Mouse (Mus musculus) midbrain, embryonic 10.5 days (tissue): Measurements from ENCODE around the gene Noxa1. TPM values are rescaled to one million over a fixed set of nuclear protein-coding genes. Genes with fewer than 3 reads are reported as not detected.

ENCODE experiments used
- DNase-seq: peaks from one replicate; pipeline ENCODE4 v3.0.0-alpha.2; 2017; ENCODE audit warnings: low spot score
- H3K27ac ChIP-seq: fragments of 300-500 bp; sonication (generic); replicated peaks from 2 replicates; pipeline ENCODE4 v1.5.1; 2016; ENCODE audit warnings: mild to moderate bottlenecking
- H3K27me3 ChIP-seq: fragments of 300-500 bp; sonication (generic); 2 replicates; pipeline ENCODE4 v1.6.1; 2016; ENCODE audit warnings: low read depth, mild to moderate bottlenecking; ENCODE audit not compliant: poor library complexity, severe bottlenecking
- H3K36me3 ChIP-seq: fragments of 300-500 bp; sonication (generic); 2 replicates; pipeline ENCODE4 v1.6.1; 2016; ENCODE audit warnings: mild to moderate bottlenecking, moderate library complexity
- H3K4me1 ChIP-seq: fragments of 300-500 bp; sonication (generic); 2 replicates; pipeline ENCODE4 v1.6.1; 2016
- H3K4me3 ChIP-seq: fragments of 300-500 bp; sonication (generic); 2 replicates; pipeline ENCODE4 v1.5.1; 2016; ENCODE audit warnings: mild to moderate bottlenecking, moderate library complexity
- H3K9me3 ChIP-seq: fragments of 300-500 bp; sonication (generic); replicated peaks from 2 replicates; pipeline ENCODE4 v1.6.1; 2016; ENCODE audit warnings: mild to moderate bottlenecking
- WGBS: fragments of 180-500 bp; shearing (Covaris S2); methylation state at CpG from one replicate; pipeline ENCODE4 v1.1.7; 2016; 5-methylcytosine and 5-hydroxymethylcytosine counted together
- polyA plus RNA-seq: library from polyadenylated mRNA; unstranded; fragments of >200 nt; fragmentation: Nextera tagmentation; extraction: Ambion mirVana; gene quantifications from 2 replicates; pipeline ENCODE4 v1.2.1, GENCODE M21; 2016

Gene Noxa1
- polyA plus RNA-seq, 1 experiment from 2014 or later = not detected

DNA sequence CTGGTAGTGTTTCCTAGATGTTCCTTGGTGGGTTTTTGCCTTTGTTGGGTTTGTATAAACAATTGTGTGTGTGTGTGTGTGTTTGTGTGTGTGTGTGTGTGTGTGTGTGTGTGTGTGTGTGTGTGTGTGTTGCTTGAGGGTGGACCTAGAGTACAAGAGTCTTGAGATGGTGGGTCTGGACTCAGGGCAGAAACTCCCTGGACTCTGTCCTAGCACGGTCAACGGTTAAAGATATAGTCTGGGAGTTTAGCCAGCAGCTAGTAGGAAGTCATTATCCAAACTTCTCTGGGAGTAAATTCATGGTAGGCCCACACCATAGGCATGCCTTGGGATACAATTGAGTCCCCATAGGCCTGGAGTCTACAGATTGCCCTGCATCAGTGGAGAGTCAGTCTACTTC is 7.1 kb downstream of the Noxa1 start:
- no peak for DNase-seq
- Histone ChIP-seq H3K4me3 (no peak overlapping the region), H3K27me3 (peaks cover 13% of the 10 kb centered on the region), H3K4me1 (no peaks in the 10 kb centered on the region), H3K9me3 (no peaks in the 10 kb centered on the region), H3K36me3 (no peaks in the 10 kb centered on the region), H3K27ac (no peak overlapping the region)
- WGBS = 100% methylated on average over 2 of the region's 2 CpGs

DNA sequence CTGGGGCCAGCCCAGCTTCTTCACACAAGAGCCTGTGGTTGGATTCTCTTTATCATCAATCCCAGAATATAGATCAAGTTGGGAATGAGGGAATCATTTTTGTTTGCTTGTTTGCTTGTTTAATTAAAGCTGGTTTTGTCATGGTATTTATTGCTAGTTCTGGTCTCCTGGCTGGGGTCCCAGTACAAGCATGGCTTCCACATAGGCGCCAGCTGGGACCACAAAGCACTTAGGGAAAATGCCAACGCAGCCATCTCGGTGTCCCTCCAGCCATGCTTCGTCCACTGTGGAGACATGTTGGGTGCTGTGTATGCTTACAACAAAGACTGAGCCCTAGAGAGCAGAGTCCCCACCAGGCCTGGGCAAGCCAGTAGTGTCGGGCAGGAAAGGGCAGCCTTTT is 9.4 kb downstream of the Noxa1 start:
- Histone ChIP-seq H3K27ac (no peak overlapping the region), H3K4me3 (no peak overlapping the region), H3K4me1 (no peaks in the 10 kb centered on the region), H3K9me3 (no peaks in the 10 kb centered on the region), H3K36me3 (no peaks in the 10 kb centered on the region), H3K27me3 (no peaks in the 10 kb centered on the region)
- WGBS = 94% methylated on average over 5 of the region's 5 CpGs
- DNase-seq = no peak

DNA sequence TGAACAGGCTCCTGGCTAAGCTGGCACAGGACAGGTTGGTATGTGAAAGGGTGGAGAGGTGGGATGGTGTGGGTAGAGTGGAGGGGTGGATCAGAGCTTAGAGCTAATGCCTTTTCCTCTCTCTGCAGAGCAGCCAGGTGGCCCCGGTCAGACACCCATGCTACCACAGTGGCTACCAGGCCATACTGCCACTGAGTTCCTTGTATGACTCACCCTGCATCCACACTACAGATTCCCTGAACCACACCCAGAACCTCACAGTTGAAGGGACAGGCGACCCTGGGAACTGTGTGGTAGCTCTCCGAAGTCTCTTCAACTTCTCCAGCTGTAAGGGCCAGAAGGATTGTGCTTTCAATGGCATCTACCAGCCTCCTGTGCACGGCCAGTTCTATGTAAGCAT is 11.3 kb downstream of the Noxa1 start:
- Histone ChIP-seq H3K27ac (no peak overlapping the region), H3K9me3 (no peaks in the 10 kb centered on the region), H3K4me3 (no peak overlapping the region), H3K4me1 (no peaks in the 10 kb centered on the region), H3K27me3 (no peaks in the 10 kb centered on the region), H3K36me3 (no peaks in the 10 kb centered on the region)
- no peak for DNase-seq
- WGBS = 82% methylated on average over 4 of the region's 4 CpGs

DNA sequence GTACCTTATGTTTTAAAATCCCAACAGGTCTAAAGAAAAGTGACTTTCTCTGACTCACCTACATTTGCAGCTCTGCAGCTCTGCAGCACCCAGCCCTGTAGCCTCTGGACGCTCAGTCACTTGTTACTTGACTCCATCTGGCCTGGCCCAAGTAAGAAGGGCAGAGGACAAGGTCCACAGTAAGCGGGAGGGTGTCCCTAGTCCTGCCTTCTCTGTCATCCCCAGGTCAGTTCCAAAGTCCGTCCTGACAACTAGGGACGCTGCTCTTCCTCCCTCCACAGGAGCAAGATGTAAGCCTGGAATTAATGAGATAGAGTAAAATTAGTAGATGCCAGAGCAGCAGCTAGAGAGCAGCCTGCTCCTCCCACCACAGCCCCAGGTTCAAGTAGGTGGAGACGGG is 14.9 kb downstream of the Noxa1 start, which contains the start of gene Entpd8:
Gene Entpd8, plus strand, starts transcription at position 229 of the 400 bp plus-strand sequence.
- Histone ChIP-seq H3K27me3 (no peaks in the 10 kb centered on the region), H3K4me3 (no peak within 1 kb of the TSS), H3K27ac (no peak within 1 kb of the TSS), H3K36me3 (no peaks in the 10 kb centered on the region), H3K9me3 (no peaks in the 10 kb centered on the region), H3K4me1 (no peaks in the 10 kb centered on the region; the same call in 1 of the 2 replicates)
- no peak for DNase-seq
- 69% methylated on average over 5 of the region's 5 CpGs for WGBS

DNA sequence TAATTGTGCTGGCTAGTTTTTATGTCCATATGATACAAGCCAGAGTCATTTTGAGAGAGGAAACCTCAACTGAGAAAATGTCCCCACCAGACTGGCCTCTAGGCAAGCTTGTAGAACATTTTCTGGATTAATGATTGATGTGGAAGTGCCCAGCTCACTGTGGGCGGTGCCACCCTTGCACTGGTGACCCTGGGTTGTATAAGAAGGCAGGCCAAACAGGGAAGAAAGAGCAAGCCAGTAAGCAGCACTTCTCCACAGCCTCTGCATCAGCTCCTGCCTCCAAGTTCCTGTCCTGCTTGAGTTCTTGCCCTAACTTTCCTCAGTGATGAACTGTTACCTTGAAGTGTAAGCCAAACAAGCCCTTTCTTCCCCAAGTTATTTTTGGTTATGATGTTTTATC is 16.0 kb downstream of the Noxa1 start:
- no peaks in the 10 kb centered on the region; the same call in 1 of the 2 replicates for H3K4me1 ChIP-seq
- no peaks in the 10 kb centered on the region for H3K27me3 ChIP-seq
- H3K36me3 ChIP-seq = no peaks in the 10 kb centered on the region
- 100% methylated on average over 1 of the region's 1 CpGs for WGBS
- no peak overlapping the region for H3K4me3 ChIP-seq
- H3K27ac ChIP-seq = no peak overlapping the region
- DNase-seq = no peak
- H3K9me3 ChIP-seq = no peaks in the 10 kb centered on the region

DNA sequence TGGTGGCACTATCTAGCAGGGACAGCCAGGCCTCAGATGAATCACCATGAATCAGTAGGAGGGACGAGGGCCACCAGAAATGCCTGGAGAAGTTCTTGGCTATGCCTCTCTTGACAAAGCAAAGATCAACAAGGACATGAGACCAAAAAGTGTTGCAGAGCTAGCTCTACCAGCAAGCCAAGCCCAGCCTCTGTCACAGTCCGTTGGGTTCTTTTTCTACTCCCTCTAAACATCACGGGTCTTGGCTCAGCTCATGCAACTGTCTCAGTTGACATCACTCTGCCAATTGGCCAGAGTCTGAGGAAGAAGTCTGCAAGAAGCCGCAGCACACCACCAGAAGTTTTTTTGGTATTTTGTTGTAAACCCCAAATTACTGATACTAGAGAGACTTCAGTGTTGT is 19.4 kb downstream of the Noxa1 start:
- H3K4me1 ChIP-seq = no peaks in the 10 kb centered on the region; the same call in 1 of the 2 replicates
- H3K27ac ChIP-seq = no peak overlapping the region
- H3K27me3 ChIP-seq = no peaks in the 10 kb centered on the region
- no peak overlapping the region for H3K4me3 ChIP-seq
- H3K36me3 ChIP-seq = no peaks in the 10 kb centered on the region
- 66% methylated on average over 4 of the region's 4 CpGs for WGBS
- DNase-seq = no peak
- H3K9me3 ChIP-seq = no peaks in the 10 kb centered on the region

DNA sequence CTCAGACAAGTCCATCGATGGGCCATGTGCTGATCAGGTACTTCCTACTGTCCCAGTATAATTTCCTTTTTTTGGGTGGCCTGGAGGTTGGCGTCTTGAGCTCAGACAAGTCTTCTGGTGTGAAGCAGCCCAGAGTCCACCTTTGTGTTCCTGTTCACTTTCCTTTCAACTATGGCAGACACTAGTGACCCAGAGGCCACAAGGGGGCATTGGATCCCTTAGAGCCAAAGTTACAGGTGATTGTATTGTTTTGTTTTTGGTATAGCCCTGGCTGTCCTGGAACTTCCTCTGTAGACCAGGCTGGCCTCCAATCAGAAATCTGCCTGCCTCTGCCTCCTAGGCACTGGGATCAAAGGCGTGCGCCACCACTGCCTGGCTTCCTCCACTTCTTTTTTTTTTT is 22.6 kb downstream of the Noxa1 start:
- 90% methylated on average over 4 of the region's 4 CpGs for WGBS

DNA sequence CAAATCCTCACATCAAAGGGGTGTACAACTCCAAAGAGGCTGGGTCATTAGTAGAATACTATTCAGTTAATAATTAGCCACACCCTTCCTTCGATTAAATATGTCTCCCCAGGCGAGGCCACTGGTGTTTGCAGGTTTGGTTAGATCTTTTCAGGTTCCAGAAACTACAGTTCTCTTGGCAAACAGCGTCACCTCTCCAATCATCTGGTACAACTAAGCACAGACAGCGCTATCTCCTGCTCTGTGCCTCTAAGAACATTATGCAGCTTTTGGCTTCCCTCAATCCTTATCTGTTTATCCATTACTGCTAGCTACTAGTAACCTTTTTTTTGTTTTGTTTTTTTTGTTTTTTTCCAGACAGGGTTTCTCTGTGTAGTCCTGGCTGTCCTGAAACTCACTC is 25.4 kb downstream of the Noxa1 start:
- H3K27ac ChIP-seq = no peak overlapping the region
- no peaks in the 10 kb centered on the region for H3K9me3 ChIP-seq
- no peak overlapping the region for H3K4me3 ChIP-seq
- WGBS = 79% methylated on average over 4 of the region's 4 CpGs
- no peaks in the 10 kb centered on the region for H3K4me1 ChIP-seq
- no peak for DNase-seq
- H3K36me3 ChIP-seq = no peaks in the 10 kb centered on the region
- no peaks in the 10 kb centered on the region for H3K27me3 ChIP-seq

More for the DNA sequence above, 22.6 kb downstream of the Noxa1 start:
- Histone ChIP-seq H3K27ac (no peak overlapping the region), H3K36me3 (no peaks in the 10 kb centered on the region), H3K9me3 (no peaks in the 10 kb centered on the region), H3K27me3 (no peaks in the 10 kb centered on the region), H3K4me3 (no peak overlapping the region), H3K4me1 (no peaks in the 10 kb centered on the region; the same call in 1 of the 2 replicates)
- no peak for DNase-seq

DNA sequence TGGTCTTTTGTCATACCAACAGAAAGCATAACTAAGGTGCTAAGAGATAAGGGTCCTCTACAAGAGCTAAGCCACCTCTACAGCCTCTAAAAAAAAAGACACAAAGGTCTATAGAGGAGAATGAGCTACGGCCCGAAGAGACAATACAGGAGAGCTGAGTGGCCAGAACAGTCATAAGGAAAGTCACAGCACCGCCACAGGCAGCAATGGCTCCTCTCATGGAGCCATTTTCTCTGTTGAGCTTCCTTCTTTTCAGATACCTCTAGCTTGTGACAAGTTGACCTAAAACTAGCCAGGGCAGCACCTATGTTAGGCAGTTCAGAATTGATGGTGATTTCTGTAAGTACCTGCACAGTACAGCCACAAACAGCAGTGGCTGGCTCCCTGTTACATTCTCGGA is 28.4 kb downstream of the Noxa1 start:
- Histone ChIP-seq H3K9me3 (no peaks in the 10 kb centered on the region), H3K36me3 (peaks cover 18% of the 10 kb centered on the region), H3K27me3 (no peaks in the 10 kb centered on the region), H3K4me1 (no peaks in the 10 kb centered on the region), H3K4me3 (no peak overlapping the region), H3K27ac (no peak overlapping the region)
- no peak for DNase-seq
- WGBS = 79% methylated on average over 4 of the region's 4 CpGs

DNA sequence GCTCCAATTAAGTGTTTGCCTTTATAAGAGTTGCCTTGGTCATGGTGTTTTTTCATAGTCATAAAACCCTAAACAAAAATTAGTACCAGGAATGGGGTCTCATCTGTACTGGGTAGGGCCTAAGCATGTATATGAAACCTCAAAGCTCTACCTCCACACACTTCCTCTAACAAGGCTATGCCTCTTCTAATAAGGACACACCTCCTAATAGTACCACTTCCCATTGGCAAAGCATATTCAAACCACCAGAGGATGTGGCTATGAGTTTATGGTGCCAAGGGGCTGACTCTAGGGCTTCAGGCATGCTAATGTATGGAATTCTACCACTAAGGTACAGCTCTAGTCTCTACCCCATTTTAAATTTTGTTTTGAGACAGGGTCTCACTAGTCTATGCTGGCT is 29.4 kb downstream of the Noxa1 start:
- Histone ChIP-seq H3K9me3 (no peaks in the 10 kb centered on the region), H3K27ac (no peak overlapping the region), H3K4me1 (no peaks in the 10 kb centered on the region), H3K36me3 (peaks cover 28% of the 10 kb centered on the region), H3K4me3 (no peak overlapping the region), H3K27me3 (no peaks in the 10 kb centered on the region)
- no peak for DNase-seq

DNA sequence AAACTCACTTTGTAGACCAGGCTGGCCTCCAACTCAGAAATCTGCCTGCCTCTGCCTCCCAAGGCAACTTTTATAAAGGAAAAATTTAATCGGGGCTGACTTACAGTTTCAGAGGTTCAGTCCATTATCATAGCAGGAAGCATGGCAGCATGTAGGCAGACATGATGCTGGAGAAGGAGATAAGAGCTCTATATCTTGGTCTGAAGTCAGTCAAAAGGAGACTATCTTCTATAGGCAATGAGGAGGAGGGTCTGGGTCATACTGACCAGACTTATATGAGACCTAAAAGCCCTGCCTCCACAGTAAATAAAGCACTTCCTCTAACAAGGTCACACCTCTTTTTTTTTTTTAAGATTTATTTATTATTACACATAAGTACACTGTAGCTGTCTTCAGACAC is 30.7 kb downstream of the Noxa1 start:
- 95% methylated on average over 1 of the region's 1 CpGs for WGBS
- Histone ChIP-seq H3K9me3 (no peaks in the 10 kb centered on the region), H3K4me3 (no peak overlapping the region), H3K36me3 (peaks cover 41% of the 10 kb centered on the region), H3K27ac (no peak overlapping the region), H3K27me3 (no peaks in the 10 kb centered on the region), H3K4me1 (no peaks in the 10 kb centered on the region)
- DNase-seq = no peak

DNA sequence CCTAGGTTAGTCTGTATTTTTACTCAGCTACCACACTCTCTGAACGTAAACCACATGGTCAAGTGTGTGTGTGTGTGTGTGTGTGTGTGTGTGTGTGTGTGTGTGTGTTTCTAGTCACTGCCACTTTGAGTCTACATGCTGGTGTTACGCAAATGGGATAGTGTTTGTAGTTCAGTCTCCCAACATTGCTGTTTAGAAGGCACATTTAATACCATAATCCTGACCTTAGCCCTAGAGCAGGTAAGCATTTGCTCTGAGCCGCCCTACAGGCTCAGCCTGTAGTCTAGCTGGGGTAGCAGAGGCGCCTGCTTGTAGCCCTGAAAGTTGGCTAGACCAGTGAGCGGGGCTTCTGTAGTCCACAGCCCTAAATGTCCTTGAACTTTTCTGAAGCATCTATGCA is 31.4 kb downstream of the Noxa1 start:
- DNase-seq = no peak
- Histone ChIP-seq H3K4me3 (no peak overlapping the region), H3K27ac (no peak overlapping the region), H3K27me3 (no peaks in the 10 kb centered on the region), H3K9me3 (no peaks in the 10 kb centered on the region), H3K4me1 (no peaks in the 10 kb centered on the region), H3K36me3 (peaks cover 45% of the 10 kb centered on the region)
- WGBS = 93% methylated on average over 5 of the region's 5 CpGs

DNA sequence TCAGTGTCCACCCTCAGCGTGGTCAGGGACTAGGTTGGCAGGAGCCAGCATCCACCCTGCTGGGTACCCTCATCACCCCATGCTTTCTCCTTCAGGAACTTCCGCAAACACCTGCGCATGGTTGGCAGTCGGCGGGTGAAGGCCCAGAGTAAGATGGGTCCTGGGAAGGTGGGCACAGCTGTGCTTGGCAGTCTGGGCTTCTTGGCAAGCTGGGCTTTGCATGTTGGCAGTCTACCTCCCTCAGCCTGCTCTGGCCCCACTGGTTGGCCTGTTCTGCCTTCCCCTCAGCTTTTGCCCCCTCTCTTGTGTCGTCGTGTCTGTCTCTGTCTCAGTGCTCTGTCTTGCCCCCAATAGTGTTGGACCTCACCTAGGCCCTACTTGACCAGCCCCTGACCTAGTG is 36.0 kb downstream of the Noxa1 start:
- 92% methylated on average over 7 of the region's 7 CpGs for WGBS
- no peak overlapping the region for H3K27ac ChIP-seq
- peaks cover 19% of the 10 kb centered on the region for H3K4me1 ChIP-seq
- H3K9me3 ChIP-seq = no peaks in the 10 kb centered on the region
- H3K36me3 ChIP-seq = peaks cover 68% of the 10 kb centered on the region
- DNase-seq = no peak
- H3K4me3 ChIP-seq = no peak overlapping the region
- H3K27me3 ChIP-seq = no peaks in the 10 kb centered on the region
